Mouse (Mus musculus) intestine, postnatal 0 days (tissue): ENCODE measurements around the gene Ttc7. TPM values are rescaled to one million over a fixed set of nuclear protein-coding genes. Genes with fewer than 3 reads are reported as not detected.

Experiments used
- ATAC-seq: fragments of 200-750 bp; cut with Nextera tagmentation; 2 replicates; pipeline ENCODE4 v1.8.0; 2017; ENCODE audit warnings: mild to moderate bottlenecking, moderate TSS enrichment, moderate library complexity
- H3K27ac ChIP-seq: fragments of 300-500 bp; sonication (generic); 2 replicates; pipeline ENCODE4 v1.5.1; 2014; ENCODE audit warnings: mild to moderate bottlenecking, low read depth, low read length, moderate library complexity
- H3K27me3 ChIP-seq: fragments of 300-500 bp; sonication (generic); replicated peaks from 2 replicates; pipeline ENCODE4 v1.6.1; 2014; ENCODE audit warnings: low read length, mixed read lengths; ENCODE audit not compliant: control insufficient read depth, insufficient read depth
- H3K36me3 ChIP-seq: fragments of 300-500 bp; sonication (generic); 2 replicates; pipeline ENCODE4 v1.6.1; 2014; ENCODE audit warnings: mild to moderate bottlenecking, moderate library complexity; ENCODE audit not compliant: control insufficient read depth, insufficient read depth
- H3K4me1 ChIP-seq: fragments of 300-500 bp; sonication (generic); replicated peaks from 2 replicates; pipeline ENCODE4 v1.6.1; 2014; ENCODE audit warnings: antibody characterized with exemption, low read length, mixed read lengths; ENCODE audit not compliant: control insufficient read depth, insufficient read depth
- H3K4me2 ChIP-seq: fragments of 300-500 bp; sonication (generic); replicated peaks from 2 replicates; pipeline ENCODE4 v1.6.1; 2014; ENCODE audit warnings: low read depth, mild to moderate bottlenecking, moderate library complexity
- H3K4me3 ChIP-seq: fragments of 300-500 bp; sonication (generic); 2 replicates; pipeline ENCODE4 v1.5.1; 2014; ENCODE audit warnings: low read depth, low read length
- H3K9ac ChIP-seq: fragments of 300-500 bp; sonication (generic); 2 replicates; pipeline ENCODE4 v1.6.1; 2014; ENCODE audit warnings: mild to moderate bottlenecking, low read depth, low read length
- H3K9me3 ChIP-seq: fragments of 300-500 bp; sonication (generic); 2 replicates; pipeline ENCODE4 v1.6.1; 2016; ENCODE audit warnings: mixed run types; ENCODE audit not compliant: control insufficient read depth
- CTCF ChIP-seq: sonication (generic); IDR thresholded peaks from 2 replicates; pipeline ENCODE4 v1.5.1; 2016; ENCODE audit warnings: low read depth, mild to moderate bottlenecking, control low read depth, antibody characterized with exemption, moderate library complexity
- WGBS: fragments of 180-500 bp; shearing (Covaris S2); extraction: QIAGEN DNeasy Blood & Tissue Kit; methylation state at CpG from one replicate; pipeline ENCODE4 v1.1.7; 2014; 5-methylcytosine and 5-hydroxymethylcytosine counted together
- polyA plus RNA-seq: library from polyadenylated mRNA; unstranded; fragments of >200 nt; fragmentation: Nextera tagmentation; extraction: Ambion mirVana; gene quantifications from 2 replicates; pipeline ENCODE4 v1.2.1, GENCODE M21; 2015

The Ttc7 gene
- polyA plus RNA-seq, 1 experiment from 2014 or later, result 61.7 TPM

- no peak overlapping the region for H3K27ac ChIP-seq
- TF ChIP-seq CTCF, result no peak
- H3K9ac ChIP-seq, result no peak overlapping the region
- no peaks in the 10 kb centered on the region for H3K27me3 ChIP-seq
- H3K4me3 ChIP-seq, result no peak overlapping the region
- no peaks in the 10 kb centered on the region for H3K9me3 ChIP-seq
- H3K36me3 ChIP-seq, result peaks cover 34% of the 10 kb centered on the region
- H3K4me1 ChIP-seq, result peaks cover 21% of the 10 kb centered on the region; the same call in 1 of the 2 replicates
- 61% methylated on average over 9 of the region's 9 CpGs for WGBS
- ATAC-seq, result no peak
- no peak overlapping the region for H3K4me2 ChIP-seq
Measured at GRCm38 (mm10) chr17:87348353-87348752, 65.7 kb downstream of the Ttc7 start.

- Histone ChIP-seq H3K36me3 (peaks cover 31% of the 10 kb centered on the region), H3K9me3 (no peaks in the 10 kb centered on the region), H3K9ac (no peak overlapping the region), H3K4me3 (no peak overlapping the region), H3K27ac (no peak overlapping the region), H3K4me1 (peaks cover 21% of the 10 kb centered on the region; the same call in 1 of the 2 replicates), H3K27me3 (no peaks in the 10 kb centered on the region), H3K4me2 (no peak overlapping the region)
- WGBS, result 49% methylated on average over 8 of the region's 9 CpGs
- TF ChIP-seq CTCF, result peak; percentile 56
- no peak for ATAC-seq
Measured at GRCm38 (mm10) chr17:87349069-87349468, 66.4 kb downstream of the Ttc7 start.

- Histone ChIP-seq H3K4me3 (no peak overlapping the region), H3K4me2 (no peak overlapping the region), H3K9me3 (no peaks in the 10 kb centered on the region), H3K27me3 (no peaks in the 10 kb centered on the region), H3K4me1 (peaks cover 21% of the 10 kb centered on the region; the same call in 1 of the 2 replicates), H3K9ac (no peak overlapping the region), H3K36me3 (peaks cover 35% of the 10 kb centered on the region), H3K27ac (no peak overlapping the region)
- TF ChIP-seq CTCF, result no peak
- 77% methylated on average over 9 of the region's 9 CpGs for WGBS
- ATAC-seq, result no peak
Measured at GRCm38 (mm10) chr17:87349575-87349974, 66.9 kb downstream of the Ttc7 start.

GRCm38 (mm10) chr17:87350471-87351240 lies 68.0 kb downstream of the Ttc7 start:
- H3K9ac ChIP-seq, result no peak overlapping the region
- no peak overlapping the region for H3K4me2 ChIP-seq
- H3K27me3 ChIP-seq, result no peaks in the 10 kb centered on the region
- no peak for ATAC-seq
- no peaks in the 10 kb centered on the region for H3K9me3 ChIP-seq
- no peak for TF ChIP-seq CTCF
- no peak overlapping the region for H3K4me3 ChIP-seq
- H3K4me1 ChIP-seq, result peaks cover 21% of the 10 kb centered on the region; the same call in 1 of the 2 replicates
- peak overlapping the region; percentile 29; the same call in 1 of the 2 replicates for H3K27ac ChIP-seq
- WGBS, result 60% methylated on average over 13 of the region's 13 CpGs
- H3K36me3 ChIP-seq, result peaks cover 32% of the 10 kb centered on the region

- ATAC-seq, result no peak; the same call in 1 of the 2 replicates
- Histone ChIP-seq H3K27me3 (no peaks in the 10 kb centered on the region), H3K27ac (peak overlapping the region; percentile 75), H3K9ac (no peak overlapping the region), H3K4me3 (no peak overlapping the region), H3K9me3 (no peaks in the 10 kb centered on the region), H3K4me1 (peaks cover 21% of the 10 kb centered on the region; the same call in 1 of the 2 replicates), H3K4me2 (peak overlapping the region; percentile 17; the same call in 1 of the 2 replicates), H3K36me3 (peaks cover 25% of the 10 kb centered on the region)
- no peak for TF ChIP-seq CTCF
- WGBS, result 20% methylated on average over 20 of the region's 20 CpGs
Measured at GRCm38 (mm10) chr17:87351241-87352105, 68.8 kb downstream of the Ttc7 start.
